Mouse (Mus musculus) gastrocnemius, adult 2 months (tissue): ENCODE measurements around the gene Sema5a. TPM values are rescaled to one million over a fixed set of nuclear protein-coding genes. Genes with fewer than 3 reads are reported as not detected.

Experiments used
- DNase-seq: peaks from one replicate; pipeline ENCODE4 v3.0.0; 2022
- H3K27ac ChIP-seq: fragments of 200-600 bp; 2 replicates; pipeline ENCODE4 v1.8.1; 2022; ENCODE audit warnings: mild to moderate bottlenecking
- H3K4me3 ChIP-seq: fragments of 200-600 bp; 2 replicates; pipeline ENCODE4 v1.8.1; 2022; ENCODE audit warnings: mild to moderate bottlenecking, moderate library complexity
- CTCF ChIP-seq: fragments of 200-600 bp; IDR thresholded peaks from 2 replicates; pipeline ENCODE4 v1.8.1; 2022; ENCODE audit warnings: antibody characterized with exemption, mild to moderate bottlenecking, moderate library complexity
- intact Hi-C: fragments of 180-260 bp; cut with DNase I; formaldehyde crosslinking; loops from one replicate; pipeline ENCODE4 v1.15.1; 2025
- total RNA-seq, 2 experiments: library from RNA; stranded (reverse); gene quantifications; 2 replicates each; pipeline ENCODE4 v1.2.3; 2021

Sema5a gene
- total RNA-seq, 2 experiments from 2014 or later = 1.4 to 3.1 TPM

- intact Hi-C loops = no loop called here
- DNase-seq = no peak
- no peak overlapping the region for H3K4me3 ChIP-seq
- no peak for TF ChIP-seq CTCF
- H3K27ac ChIP-seq = no peak overlapping the region
Measured at GRCm38 (mm10) chr15:32533541-32534080, 289.0 kb downstream of the Sema5a start.

GRCm38 (mm10) chr15:32536755-32537503 is 292.3 kb downstream of the Sema5a start:
- no peak overlapping the region for H3K27ac ChIP-seq
- intact Hi-C loops = no loop called here
- no peak for DNase-seq
- H3K4me3 ChIP-seq = no peak overlapping the region
- TF ChIP-seq CTCF = no peak

GRCm38 (mm10) chr15:32537504-32537792 is 292.8 kb downstream of the Sema5a start:
- TF ChIP-seq CTCF = no peak
- DNase-seq = no peak
- Histone ChIP-seq H3K27ac (no peak overlapping the region), H3K4me3 (no peak overlapping the region)
- intact Hi-C loops = no loop called here

DNA sequence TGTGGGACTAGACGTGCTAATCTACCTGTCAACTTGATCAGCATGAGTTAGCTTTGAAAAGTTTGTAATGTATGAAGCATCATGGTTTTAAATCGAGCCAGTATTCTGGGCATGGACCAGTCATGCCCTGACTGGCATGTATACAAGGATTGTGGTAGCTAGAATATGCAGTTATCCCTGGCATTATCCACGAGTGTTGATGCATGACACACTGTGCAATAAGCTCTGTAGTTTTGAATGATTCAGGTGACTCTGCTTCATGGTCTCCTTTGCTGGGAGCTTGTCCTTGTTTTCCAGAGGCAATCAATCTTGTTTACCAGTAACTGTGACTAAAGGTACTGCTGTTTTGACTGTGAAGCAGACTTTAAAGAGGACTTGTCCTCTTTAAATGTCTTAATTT is 293.5 kb downstream of the Sema5a start:
- DNase-seq = no peak
- TF ChIP-seq CTCF = no peak
- intact Hi-C loops = no loop called here
- H3K27ac ChIP-seq = no peak overlapping the region
- no peak overlapping the region for H3K4me3 ChIP-seq

DNA sequence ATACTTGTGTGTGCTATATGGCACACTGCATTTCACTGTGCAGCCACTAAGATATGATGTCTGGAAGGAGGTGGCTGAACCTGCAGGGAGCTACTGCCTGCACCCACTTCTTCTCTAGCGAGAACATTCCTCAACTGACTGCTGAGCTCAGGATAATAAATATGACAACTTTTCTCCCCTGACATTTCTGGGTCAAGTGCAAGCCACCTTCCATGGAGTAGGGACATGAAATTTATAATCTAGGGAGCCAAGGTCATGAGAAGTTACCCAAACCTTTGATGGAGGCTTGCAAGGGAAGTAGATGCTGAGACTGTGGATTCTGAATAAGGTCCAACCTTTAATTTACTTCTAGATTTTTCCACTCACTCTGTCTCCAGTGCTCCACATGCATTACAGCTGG is 298.1 kb downstream of the Sema5a start:
- intact Hi-C loops = no loop called here
- no peak overlapping the region for H3K4me3 ChIP-seq
- no peak for DNase-seq
- no peak overlapping the region for H3K27ac ChIP-seq
- TF ChIP-seq CTCF = no peak

DNA sequence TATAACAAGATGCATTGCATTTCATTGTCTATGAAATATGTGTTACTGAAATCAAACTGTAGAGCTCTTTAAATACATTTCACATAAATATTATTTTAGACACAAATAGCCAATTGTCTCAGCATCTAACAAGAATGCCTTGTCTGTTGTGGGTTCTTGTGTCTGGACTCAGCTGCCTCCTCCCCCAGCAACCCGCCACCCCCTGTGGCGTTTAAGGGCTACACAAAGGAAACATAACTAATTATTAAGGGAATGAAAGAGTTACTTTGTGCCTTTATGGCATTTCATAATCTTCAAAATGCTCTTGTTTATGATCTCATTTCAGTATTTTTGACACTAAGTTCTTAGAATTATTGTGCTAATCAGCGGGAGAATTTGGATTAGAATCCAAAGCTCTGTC is 298.6 kb downstream of the Sema5a start:
- intact Hi-C loops = no loop called here
- H3K27ac ChIP-seq = no peak overlapping the region
- TF ChIP-seq CTCF = no peak
- DNase-seq = no peak
- H3K4me3 ChIP-seq = no peak overlapping the region

DNA sequence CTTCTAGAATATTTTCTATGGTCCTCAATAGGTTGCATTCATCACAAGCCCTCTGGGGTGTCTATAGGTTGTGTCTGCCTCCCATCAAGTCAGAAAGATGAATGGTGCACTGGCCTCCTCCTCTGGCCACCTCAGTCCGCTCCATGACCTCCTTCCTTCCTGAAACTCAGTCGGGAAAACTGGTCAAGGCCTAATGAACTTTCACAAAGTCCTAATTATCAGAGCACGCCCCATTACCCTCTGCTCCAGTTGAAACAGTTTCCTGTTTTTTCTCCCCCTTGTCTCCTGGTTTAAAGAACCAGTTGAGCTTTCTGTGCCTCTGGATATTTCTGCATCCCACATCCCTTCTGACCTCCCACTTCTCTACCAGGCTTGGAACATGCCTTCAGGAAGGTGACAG is 300.8 kb downstream of the Sema5a start:
- TF ChIP-seq CTCF = no peak
- intact Hi-C loops = no loop called here
- no peak for DNase-seq
- Histone ChIP-seq H3K27ac (no peak overlapping the region), H3K4me3 (no peak overlapping the region)

DNA sequence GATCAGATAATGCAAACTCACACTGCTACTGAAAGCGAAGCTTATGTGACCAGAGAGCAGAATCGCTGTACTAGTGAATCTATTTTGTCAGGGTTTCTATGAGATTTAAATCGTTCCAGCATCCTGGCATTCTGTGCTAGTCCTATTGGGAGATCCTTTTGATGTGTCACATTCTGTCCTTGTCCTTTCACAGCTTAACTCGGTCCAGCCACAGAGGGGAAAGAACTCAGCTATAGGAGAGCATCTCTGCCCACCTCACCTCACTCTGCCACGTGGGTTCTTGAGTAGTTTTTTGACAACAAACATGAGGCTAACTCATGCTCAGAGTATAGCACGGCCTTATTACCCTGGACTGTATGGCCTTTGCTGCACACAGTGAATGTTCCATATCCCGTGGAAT is 302.1 kb downstream of the Sema5a start:
- H3K27ac ChIP-seq = no peak overlapping the region
- DNase-seq = no peak
- intact Hi-C loops = no loop called here
- no peak overlapping the region for H3K4me3 ChIP-seq
- TF ChIP-seq CTCF = no peak

DNA sequence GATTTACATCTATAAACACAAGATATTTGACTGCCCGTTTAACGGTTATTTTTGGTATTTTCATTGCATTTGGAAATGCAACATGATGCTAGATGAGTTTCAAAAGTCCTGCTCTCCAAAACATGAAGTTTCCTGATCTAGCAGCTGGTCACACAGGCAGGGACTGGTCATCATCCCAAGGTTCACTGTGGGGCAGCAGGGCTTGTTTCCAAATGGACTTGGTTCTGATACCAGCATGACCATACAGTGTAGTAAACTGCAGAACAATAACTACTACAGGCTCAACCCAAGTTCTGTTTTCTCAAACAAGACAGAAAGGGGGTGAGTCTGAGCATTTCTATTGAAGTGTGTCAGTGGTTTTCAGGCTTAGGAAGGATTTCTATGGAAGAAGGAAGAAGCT is 314.3 kb downstream of the Sema5a start:
- TF ChIP-seq CTCF = no peak
- Histone ChIP-seq H3K4me3 (no peak overlapping the region), H3K27ac (no peak overlapping the region)
- no peak for DNase-seq
- intact Hi-C loops = no loop called here

DNA sequence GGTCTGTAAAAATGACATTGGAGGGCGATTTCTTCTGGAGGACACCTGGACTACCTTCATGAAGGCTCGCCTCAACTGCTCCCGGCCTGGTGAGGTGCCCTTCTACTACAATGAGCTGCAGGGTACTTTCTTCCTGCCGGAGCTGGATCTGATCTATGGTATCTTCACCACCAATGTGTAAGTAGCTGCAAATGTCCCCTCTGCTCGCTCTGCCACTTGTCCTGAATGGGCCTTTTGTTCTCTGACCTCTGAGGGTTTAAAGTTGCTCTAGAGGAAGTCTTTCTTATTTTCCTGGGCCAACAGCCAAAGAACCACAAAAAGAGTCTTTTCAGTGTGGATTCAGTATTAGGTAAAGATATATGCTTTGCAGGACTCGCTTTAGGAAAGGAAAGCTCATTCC is 318.0 kb downstream of the Sema5a start:
- Histone ChIP-seq H3K4me3 (no peak overlapping the region), H3K27ac (no peak overlapping the region)
- no peak for TF ChIP-seq CTCF
- intact Hi-C loops = no loop called here
- no peak for DNase-seq

GRCm38 (mm10) chr15:32568181-32568857 is 323.7 kb downstream of the Sema5a start:
- no peak overlapping the region for H3K27ac ChIP-seq
- DNase-seq = no peak
- intact Hi-C loops = no loop called here
- peak; percentile 40 for TF ChIP-seq CTCF
- H3K4me3 ChIP-seq = no peak overlapping the region

- H3K4me3 ChIP-seq = no peak overlapping the region
- intact Hi-C loops = no loop called here
- TF ChIP-seq CTCF = no peak
- DNase-seq = no peak
- no peak overlapping the region for H3K27ac ChIP-seq
Measured at GRCm38 (mm10) chr15:32568858-32569387, 324.3 kb downstream of the Sema5a start.

- Histone ChIP-seq H3K4me3 (no peak overlapping the region), H3K27ac (no peak overlapping the region)
- intact Hi-C loops = loop anchor here (5.0 kb wide), 1 partner anchor 562 kb away; no protein-coding TSS in a partner anchor
- no peak for DNase-seq
- TF ChIP-seq CTCF = no peak
Measured at GRCm38 (mm10) chr15:32574327-32574726, 329.7 kb downstream of the Sema5a start.
